Mouse (Mus musculus) megakaryocyte, embryonic 14.5 days (primary cell): ENCODE data around the gene H2-Aa.

Source experiments
- FLI1 ChIP-seq: IDR thresholded peaks from 2 replicates; pipeline ENCODE4 v1.6.1; 2012; ENCODE audit warnings: low read length, inconsistent platforms, mixed read lengths
- GATA1 ChIP-seq: IDR thresholded peaks from 3 replicates; pipeline ENCODE4 v1.6.1; 2012; ENCODE audit warnings: mixed read lengths, low read length, inconsistent platforms, borderline replicate concordance

GRCm38 (mm10) chr17:34251666-34252065 lies 36.0 kb downstream of the H2-Aa start:
- TF ChIP-seq GATA1, result no peak
- no peak for TF ChIP-seq FLI1
